Mouse (Mus musculus) lung, adult 2 months (tissue): ENCODE measurements around the gene Ppp2r5c. TPM values are rescaled to one million over a fixed set of nuclear protein-coding genes. Genes with fewer than 3 reads are reported as not detected.

Experiments
- DNase-seq: peaks from one replicate; pipeline ENCODE4 v3.0.0; 2022
- H3K4me1 ChIP-seq: fragments of 200-500 bp; 2 replicates; pipeline ENCODE4 v1.6.1; 2011; ENCODE audit warnings: low read length; ENCODE audit not compliant: control insufficient read depth, insufficient read depth
- H3K4me3 ChIP-seq: fragments of 200-500 bp; replicated peaks from 2 replicates; pipeline ENCODE3; 2011; ENCODE audit warnings: low read depth, mild to moderate bottlenecking, control low read depth, low read length; ENCODE audit errors: extremely low read depth
- CTCF ChIP-seq: fragments of 200-500 bp; IDR thresholded peaks from 2 replicates; pipeline ENCODE4 v1.5.1; 2011; ENCODE audit warnings: mild to moderate bottlenecking, low read length, control low read depth; ENCODE audit not compliant: insufficient read depth
- POLR2A ChIP-seq: fragments of 200-500 bp; IDR thresholded peaks from 2 replicates; pipeline ENCODE4 v1.6.1; 2011; ENCODE audit warnings: low read depth, mild to moderate bottlenecking, control low read depth, low read length, borderline replicate concordance; ENCODE audit errors: extremely low read depth
- WGBS: fragments of 180-500 bp; shearing (Covaris S2); methylation state at CpG from one replicate; pipeline ENCODE4 v1.1.7; 2018; 5-methylcytosine and 5-hydroxymethylcytosine counted together
- polyA plus RNA-seq: library from polyadenylated mRNA; depleted of rRNA; stranded (reverse); fragments of >200 nt; gene quantifications from 2 replicates; pipeline ENCODE4 v1.2.3, GENCODE M21; 2012

Gene Ppp2r5c
- polyA plus RNA-seq, 1 experiment = 45.1 TPM

GRCm38 (mm10) chr12:110438367-110438973, 8.4 kb upstream of the Ppp2r5c start:
- 44% methylated on average over 5 of the region's 5 CpGs for WGBS
- Histone ChIP-seq H3K4me3 (no peak overlapping the region), H3K4me1 (peaks cover 2% of the 10 kb centered on the region; the same call in 1 of the 2 replicates)
- DNase-seq = no peak
- no peak for TF ChIP-seq POLR2A
- TF ChIP-seq CTCF = no peak

GRCm38 (mm10) chr12:110442238-110442637, 4.7 kb upstream of the Ppp2r5c start:
- Histone ChIP-seq H3K4me1 (no peaks in the 10 kb centered on the region; the same call in 1 of the 2 replicates), H3K4me3 (no peak overlapping the region)
- WGBS = 87% methylated on average over 2 of the region's 2 CpGs
- no peak for DNase-seq
- no peak for TF ChIP-seq POLR2A
- TF ChIP-seq CTCF = no peak

- Histone ChIP-seq H3K4me3 (no peak overlapping the region), H3K4me1 (no peaks in the 10 kb centered on the region; the same call in 1 of the 2 replicates)
- TF ChIP-seq POLR2A (no peak), CTCF (no peak)
- DNase-seq = no peak
- 62% methylated on average over 5 of the region's 5 CpGs for WGBS
Observed at GRCm38 (mm10) chr12:110444530-110444929, 2.4 kb upstream of the Ppp2r5c start.

GRCm38 (mm10) chr12:110445775-110446174, 1.1 kb upstream of the Ppp2r5c start:
- Histone ChIP-seq H3K4me1 (no peaks in the 10 kb centered on the region; the same call in 1 of the 2 replicates), H3K4me3 (no peak overlapping the region)
- WGBS = 27% methylated on average over 7 of the region's 7 CpGs
- no peak for DNase-seq
- TF ChIP-seq CTCF (no peak), POLR2A (no peak)

GRCm38 (mm10) chr12:110447306-110447705, 386 bp downstream of the Ppp2r5c start:
- peak; percentile 51 for DNase-seq
- Histone ChIP-seq H3K4me3 (peak overlapping the region; percentile 43), H3K4me1 (no peaks in the 10 kb centered on the region; the same call in 1 of the 2 replicates)
- WGBS = under 1% methylated on average over 34 of the region's 39 CpGs
- TF ChIP-seq POLR2A (no peak), CTCF (no peak)

- no peak for TF ChIP-seq CTCF
- no peak for TF ChIP-seq POLR2A
- no peak for DNase-seq
- Histone ChIP-seq H3K4me1 (no peaks in the 10 kb centered on the region; the same call in 1 of the 2 replicates), H3K4me3 (no peak overlapping the region)
- WGBS = 91% methylated on average over 10 of the region's 10 CpGs
Observed at GRCm38 (mm10) chr12:110448767-110449166, 1.8 kb downstream of the Ppp2r5c start.

- H3K4me3 ChIP-seq = no peak overlapping the region
- 3% methylated on average over 5 of the region's 5 CpGs for WGBS
- H3K4me1 ChIP-seq = no peaks in the 10 kb centered on the region
- peak; percentile 82 for TF ChIP-seq CTCF
- no peak for TF ChIP-seq POLR2A
- DNase-seq = peak; percentile 73
Observed at GRCm38 (mm10) chr12:110454223-110454622, 7.3 kb downstream of the Ppp2r5c start.

- no peak for TF ChIP-seq POLR2A
- no peak for TF ChIP-seq CTCF
- H3K4me1 ChIP-seq = peaks cover 5% of the 10 kb centered on the region; the same call in 1 of the 2 replicates
- no peak overlapping the region for H3K4me3 ChIP-seq
- DNase-seq = no peak
- WGBS = 82% methylated on average over 7 of the region's 7 CpGs
Observed at GRCm38 (mm10) chr12:110456024-110456423, 9.1 kb downstream of the Ppp2r5c start.

- DNase-seq = no peak
- 67% methylated on average over 6 of the region's 6 CpGs for WGBS
- no peak overlapping the region for H3K4me3 ChIP-seq
- no peak for TF ChIP-seq CTCF
- TF ChIP-seq POLR2A = no peak
- H3K4me1 ChIP-seq = peaks cover 5% of the 10 kb centered on the region; the same call in 1 of the 2 replicates
Observed at GRCm38 (mm10) chr12:110458667-110459066, 11.7 kb downstream of the Ppp2r5c start.
